Mouse (Mus musculus): Measurements from ENCODE around the gene Cnp. TPM values are rescaled to one million over a fixed set of nuclear protein-coding genes. Genes with fewer than 3 reads are reported as not detected.
"Not testable (repeated sequence)": the region's sequence is repeated elsewhere in the genome, so short reads cannot be mapped to it uniquely, and the experiment has no call there.

Cnp gene
- polyA plus RNA-seq, 1 experiment from 2014 or later, result 28.4 TPM

GRCm38 (mm10) chr11:100534821-100535220, 39.9 kb upstream of the Cnp start:
- not testable (repeated sequence) for H3K4me3 ChIP-seq (ENCODE audit: low read length); H3K27me3 ChIP-seq (replicated peaks; ENCODE audit: control insufficient read depth, insufficient read depth, low read length); H3K9ac ChIP-seq (ENCODE audit: low read depth, low read length); H3K9me3 ChIP-seq (ENCODE audit: control insufficient read depth, low read length); ATAC-seq; H3K27ac ChIP-seq (ENCODE audit: low read length); H3K4me1 ChIP-seq (ENCODE audit: control insufficient read depth, insufficient read depth, low read length); H3K4me2 ChIP-seq (ENCODE audit: low read depth, low read length); H3K36me3 ChIP-seq (ENCODE audit: control insufficient read depth, insufficient read depth, low read length)
- 88% methylated on average over 6 of the region's 6 CpGs for WGBS

- Histone ChIP-seq H3K9ac (ENCODE audit: low read depth, low read length) (no peak overlapping the region), H3K9me3 (ENCODE audit: control insufficient read depth, low read length) (no peaks in the 10 kb centered on the region), H3K4me3 (ENCODE audit: low read length) (no peak overlapping the region), H3K27ac (ENCODE audit: low read length) (no peak overlapping the region), H3K36me3 (ENCODE audit: control insufficient read depth, insufficient read depth, low read length) (no peaks in the 10 kb centered on the region), H3K4me2 (ENCODE audit: low read depth, low read length) (no peak overlapping the region), H3K27me3 (replicated peaks; ENCODE audit: control insufficient read depth, insufficient read depth, low read length) (no peaks in the 10 kb centered on the region), H3K4me1 (ENCODE audit: control insufficient read depth, insufficient read depth, low read length) (no peaks in the 10 kb centered on the region)
- 77% methylated on average over 1 of the region's 1 CpGs for WGBS
- no peak for ATAC-seq
These were observed 38.7 kb upstream of the Cnp start for GRCm38 (mm10) chr11:100535996-100536395.

- no peak overlapping the region for H3K27ac ChIP-seq (ENCODE audit: low read length)
- H3K4me3 ChIP-seq (ENCODE audit: low read length), result no peak overlapping the region
- no peaks in the 10 kb centered on the region for H3K27me3 ChIP-seq (replicated peaks; ENCODE audit: control insufficient read depth, insufficient read depth, low read length)
- H3K4me1 ChIP-seq (ENCODE audit: control insufficient read depth, insufficient read depth, low read length), result no peaks in the 10 kb centered on the region
- ATAC-seq, result no peak
- H3K9me3 ChIP-seq (ENCODE audit: control insufficient read depth, low read length), result no peaks in the 10 kb centered on the region
- H3K9ac ChIP-seq (ENCODE audit: low read depth, low read length), result no peak overlapping the region
- H3K36me3 ChIP-seq (ENCODE audit: control insufficient read depth, insufficient read depth, low read length), result no peaks in the 10 kb centered on the region
- no peak overlapping the region for H3K4me2 ChIP-seq (ENCODE audit: low read depth, low read length)
These were observed 38.2 kb upstream of the Cnp start for GRCm38 (mm10) chr11:100536466-100536865.

- no peak overlapping the region for H3K27ac ChIP-seq (ENCODE audit: low read length)
- no peaks in the 10 kb centered on the region for H3K36me3 ChIP-seq (ENCODE audit: control insufficient read depth, insufficient read depth, low read length)
- H3K4me1 ChIP-seq (ENCODE audit: control insufficient read depth, insufficient read depth, low read length), result peaks cover 6% of the 10 kb centered on the region; the same call in 1 of the 2 replicates
- H3K4me2 ChIP-seq (ENCODE audit: low read depth, low read length), result no peak overlapping the region
- ATAC-seq, result no peak
- no peak overlapping the region for H3K9ac ChIP-seq (ENCODE audit: low read depth, low read length)
- no peak overlapping the region for H3K4me3 ChIP-seq (ENCODE audit: low read length)
- no peaks in the 10 kb centered on the region for H3K9me3 ChIP-seq (ENCODE audit: control insufficient read depth, low read length)
- no peaks in the 10 kb centered on the region for H3K27me3 ChIP-seq (replicated peaks; ENCODE audit: control insufficient read depth, insufficient read depth, low read length)
- WGBS, result 38% methylated on average over 6 of the region's 6 CpGs
These were observed 33.7 kb upstream of the Cnp start for GRCm38 (mm10) chr11:100540966-100541365.

GRCm38 (mm10) chr11:100541577-100541976, 33.1 kb upstream of the Cnp start:
- Histone ChIP-seq H3K27me3 (replicated peaks; ENCODE audit: control insufficient read depth, insufficient read depth, low read length) (no peaks in the 10 kb centered on the region), H3K4me1 (ENCODE audit: control insufficient read depth, insufficient read depth, low read length) (peaks cover 8% of the 10 kb centered on the region; the same call in 1 of the 2 replicates), H3K9me3 (ENCODE audit: control insufficient read depth, low read length) (no peaks in the 10 kb centered on the region), H3K36me3 (ENCODE audit: control insufficient read depth, insufficient read depth, low read length) (no peaks in the 10 kb centered on the region), H3K4me3 (ENCODE audit: low read length) (no peak overlapping the region), H3K27ac (ENCODE audit: low read length) (no peak overlapping the region), H3K9ac (ENCODE audit: low read depth, low read length) (no peak overlapping the region), H3K4me2 (ENCODE audit: low read depth, low read length) (no peak overlapping the region)
- WGBS, result 82% methylated on average over 2 of the region's 2 CpGs
- ATAC-seq, result no peak

GRCm38 (mm10) chr11:100544832-100545745, 29.6 kb upstream of the Cnp start, which contains the start of gene Ttc25:
Gene Ttc25 (plus strand): TSS chr11:100545607.
- WGBS, result 5% methylated on average over 28 of the region's 28 CpGs
- peak within 1 kb of the TSS; percentile 70 for H3K27ac ChIP-seq (ENCODE audit: low read length)
- peak; percentile 99 for ATAC-seq
- H3K4me1 ChIP-seq (ENCODE audit: control insufficient read depth, insufficient read depth, low read length), result peaks cover 8% of the 10 kb centered on the region; the same call in 1 of the 2 replicates
- peak within 1 kb of the TSS; percentile 86 for H3K4me2 ChIP-seq (ENCODE audit: low read depth, low read length)
- no peaks in the 10 kb centered on the region for H3K27me3 ChIP-seq (replicated peaks; ENCODE audit: control insufficient read depth, insufficient read depth, low read length)
- no peaks in the 10 kb centered on the region for H3K36me3 ChIP-seq (ENCODE audit: control insufficient read depth, insufficient read depth, low read length)
- H3K9ac ChIP-seq (ENCODE audit: low read depth, low read length), result peak within 1 kb of the TSS; percentile 68
- no peaks in the 10 kb centered on the region for H3K9me3 ChIP-seq (ENCODE audit: control insufficient read depth, low read length)
- peak within 1 kb of the TSS; percentile 56 for H3K4me3 ChIP-seq (ENCODE audit: low read length)

- H3K4me3 ChIP-seq (ENCODE audit: low read length), result peak overlapping the region; percentile 56
- 0 out of 2 replicates have a peak overlapping the region, but pooled peaks have one; percentile 14 for H3K27ac ChIP-seq (ENCODE audit: low read length)
- no peaks in the 10 kb centered on the region for H3K36me3 ChIP-seq (ENCODE audit: control insufficient read depth, insufficient read depth, low read length)
- H3K9ac ChIP-seq (ENCODE audit: low read depth, low read length), result peak overlapping the region; percentile 68; the same call in 1 of the 2 replicates
- H3K27me3 ChIP-seq (replicated peaks; ENCODE audit: control insufficient read depth, insufficient read depth, low read length), result no peaks in the 10 kb centered on the region
- peak overlapping the region; percentile 86 for H3K4me2 ChIP-seq (ENCODE audit: low read depth, low read length)
- no peaks in the 10 kb centered on the region for H3K9me3 ChIP-seq (ENCODE audit: control insufficient read depth, low read length)
- 25% methylated on average over 7 of the region's 7 CpGs for WGBS
- no peak; the same call in 1 of the 2 replicates for ATAC-seq
- H3K4me1 ChIP-seq (ENCODE audit: control insufficient read depth, insufficient read depth, low read length), result peaks cover 8% of the 10 kb centered on the region; the same call in 1 of the 2 replicates
These were observed 29.0 kb upstream of the Cnp start for GRCm38 (mm10) chr11:100545746-100546085.

GRCm38 (mm10) chr11:100546955-100547354, 27.7 kb upstream of the Cnp start:
- H3K27ac ChIP-seq (ENCODE audit: low read length), result no peak overlapping the region
- H3K36me3 ChIP-seq (ENCODE audit: control insufficient read depth, insufficient read depth, low read length), result no peaks in the 10 kb centered on the region
- H3K27me3 ChIP-seq (replicated peaks; ENCODE audit: control insufficient read depth, insufficient read depth, low read length), result no peaks in the 10 kb centered on the region
- no peak for ATAC-seq
- no peak overlapping the region for H3K4me3 ChIP-seq (ENCODE audit: low read length)
- H3K9me3 ChIP-seq (ENCODE audit: control insufficient read depth, low read length), result no peaks in the 10 kb centered on the region
- peaks cover 8% of the 10 kb centered on the region; the same call in 1 of the 2 replicates for H3K4me1 ChIP-seq (ENCODE audit: control insufficient read depth, insufficient read depth, low read length)
- whole genome bisulfite sequencing, result 80% methylated on average over 6 of the region's 6 CpGs
- no peak overlapping the region for H3K9ac ChIP-seq (ENCODE audit: low read depth, low read length)
- no peak overlapping the region for H3K4me2 ChIP-seq (ENCODE audit: low read depth, low read length)

GRCm38 (mm10) chr11:100548141-100548540, 26.6 kb upstream of the Cnp start:
- Histone ChIP-seq H3K9me3 (ENCODE audit: control insufficient read depth, low read length) (no peaks in the 10 kb centered on the region), H3K4me3 (ENCODE audit: low read length) (no peak overlapping the region), H3K27me3 (replicated peaks; ENCODE audit: control insufficient read depth, insufficient read depth, low read length) (no peaks in the 10 kb centered on the region), H3K36me3 (ENCODE audit: control insufficient read depth, insufficient read depth, low read length) (no peaks in the 10 kb centered on the region), H3K4me2 (ENCODE audit: low read depth, low read length) (no peak overlapping the region), H3K4me1 (ENCODE audit: control insufficient read depth, insufficient read depth, low read length) (peaks cover 8% of the 10 kb centered on the region; the same call in 1 of the 2 replicates), H3K9ac (ENCODE audit: low read depth, low read length) (no peak overlapping the region), H3K27ac (ENCODE audit: low read length) (no peak overlapping the region)
- 78% methylated on average over 6 of the region's 6 CpGs for WGBS
- no peak for ATAC-seq

Measured in intestine, embryonic 16.5 days (tissue).